Mouse (Mus musculus): ENCODE data around the gene Fgfrl1.

Fgfrl1 gene

DNA sequence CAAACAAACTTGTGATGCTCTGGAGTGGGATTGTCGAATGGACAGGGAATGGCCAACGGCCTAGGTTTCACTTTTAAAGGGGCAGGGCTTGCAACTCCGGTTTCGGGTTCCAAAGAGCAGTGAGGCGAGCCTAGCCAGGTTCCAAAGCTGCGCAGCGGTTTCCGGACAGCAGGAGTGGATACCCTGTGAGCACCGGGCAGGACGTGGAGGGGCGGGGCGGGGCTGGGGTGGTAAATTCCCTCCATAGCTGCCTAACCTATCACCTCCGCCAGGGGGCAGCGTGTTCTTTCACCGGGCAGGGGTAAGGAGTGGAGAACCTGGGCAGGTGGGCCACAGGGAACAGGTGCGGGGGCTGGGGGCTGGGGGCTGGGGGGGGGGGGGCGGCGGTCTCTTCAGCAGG is at the start of gene Fgfrl1:
Fgfrl1 (plus strand) TSS at position 112 of the 400 bp plus-strand sequence.
- no peak for DNase-seq (ENCODE audit: low read depth, low spot score)

DNA sequence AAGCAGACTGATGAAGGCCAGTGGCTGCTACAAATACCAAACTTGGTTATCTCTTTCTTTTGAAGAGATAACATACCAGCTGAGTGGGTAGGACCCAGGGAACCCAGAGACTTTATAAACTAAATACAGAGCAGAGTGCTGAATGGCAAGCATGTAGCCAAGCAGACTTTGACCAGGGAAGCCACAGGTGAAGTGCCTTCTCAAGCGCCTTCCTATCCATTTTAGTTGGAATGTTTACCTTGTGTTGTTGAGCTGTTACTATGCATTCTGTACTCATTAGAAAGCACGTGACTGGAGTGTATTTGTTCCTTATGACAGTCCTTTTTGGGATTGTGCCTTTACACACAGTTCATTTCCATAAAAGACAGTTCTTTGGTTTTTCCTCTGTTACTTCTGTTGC is 48.5 kb upstream of the Fgfrl1 start:
- no peak for DNase-seq (ENCODE audit: low read depth, low spot score)

DNA sequence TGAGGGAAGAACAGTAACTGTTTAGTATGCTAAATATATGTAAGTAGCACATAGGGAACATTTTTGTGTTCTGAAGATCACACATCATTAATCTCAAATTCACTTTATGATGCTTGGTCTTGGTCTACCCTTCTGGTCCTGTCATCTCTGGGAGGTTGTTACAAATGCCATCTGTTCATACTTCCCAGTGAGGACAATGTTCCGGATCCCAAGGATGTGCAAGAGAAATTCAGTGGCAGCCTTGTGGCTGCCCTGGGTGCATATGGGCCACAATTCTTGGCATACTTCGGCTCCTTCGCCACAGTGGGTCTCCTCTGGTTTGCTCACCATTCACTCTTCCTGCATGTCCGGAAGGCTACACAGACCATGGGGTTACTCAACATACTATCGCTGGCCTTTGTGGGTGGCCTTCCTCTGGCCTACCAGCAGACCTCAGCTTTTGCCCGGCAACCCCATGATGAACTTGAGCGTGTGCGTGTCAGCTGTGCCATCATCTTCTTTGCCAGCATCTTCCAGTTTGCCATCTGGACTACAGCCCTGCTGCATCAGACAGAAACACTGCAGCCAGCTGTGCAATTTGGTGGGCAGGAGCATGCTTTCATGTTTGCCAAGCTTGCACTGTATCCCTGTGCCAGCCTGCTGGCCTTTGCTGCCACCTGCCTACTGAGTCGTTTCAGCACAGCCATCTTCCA is 46.4 kb upstream of the Fgfrl1 start:
- no peak for DNase-seq (ENCODE audit: low read depth, low spot score)

DNA sequence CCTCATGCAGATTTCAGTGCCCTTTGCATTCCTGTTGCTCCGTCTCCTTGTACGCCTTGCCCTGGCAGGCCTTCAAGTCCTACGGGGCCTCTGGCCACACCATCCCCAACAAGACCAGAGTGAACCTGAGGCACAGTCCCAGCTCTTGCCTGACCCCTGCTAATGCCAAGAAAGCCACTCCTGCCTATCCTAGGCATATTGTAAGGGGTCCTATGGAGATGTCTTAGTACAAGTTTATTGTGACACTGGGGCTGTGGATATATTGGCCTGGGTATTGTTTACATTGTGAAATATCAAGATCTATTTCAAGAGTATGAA is 45.9 kb upstream of the Fgfrl1 start:
- no peak for DNase-seq (ENCODE audit: low read depth, low spot score)

DNA sequence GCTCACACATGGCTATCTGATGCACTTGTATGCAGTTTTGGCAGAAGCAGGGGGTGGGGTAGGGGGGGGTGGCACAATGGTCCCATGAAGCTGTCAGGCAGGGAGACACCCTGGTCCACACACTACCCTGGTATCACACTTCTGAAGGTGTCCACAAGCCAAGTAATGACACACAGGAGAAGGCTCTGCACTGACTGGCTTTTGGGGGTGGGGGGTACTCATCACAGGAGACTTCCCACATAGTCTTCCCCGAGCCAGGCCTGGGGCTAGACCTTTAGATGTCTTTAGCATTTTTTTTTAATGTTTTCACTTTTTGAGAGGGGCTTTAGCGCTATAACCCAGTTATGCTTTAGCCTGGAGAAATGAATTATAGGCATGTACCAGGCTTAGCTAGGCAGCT is 44.9 kb upstream of the Fgfrl1 start:
- DNase-seq (ENCODE audit: low read depth, low spot score), result no peak

DNA sequence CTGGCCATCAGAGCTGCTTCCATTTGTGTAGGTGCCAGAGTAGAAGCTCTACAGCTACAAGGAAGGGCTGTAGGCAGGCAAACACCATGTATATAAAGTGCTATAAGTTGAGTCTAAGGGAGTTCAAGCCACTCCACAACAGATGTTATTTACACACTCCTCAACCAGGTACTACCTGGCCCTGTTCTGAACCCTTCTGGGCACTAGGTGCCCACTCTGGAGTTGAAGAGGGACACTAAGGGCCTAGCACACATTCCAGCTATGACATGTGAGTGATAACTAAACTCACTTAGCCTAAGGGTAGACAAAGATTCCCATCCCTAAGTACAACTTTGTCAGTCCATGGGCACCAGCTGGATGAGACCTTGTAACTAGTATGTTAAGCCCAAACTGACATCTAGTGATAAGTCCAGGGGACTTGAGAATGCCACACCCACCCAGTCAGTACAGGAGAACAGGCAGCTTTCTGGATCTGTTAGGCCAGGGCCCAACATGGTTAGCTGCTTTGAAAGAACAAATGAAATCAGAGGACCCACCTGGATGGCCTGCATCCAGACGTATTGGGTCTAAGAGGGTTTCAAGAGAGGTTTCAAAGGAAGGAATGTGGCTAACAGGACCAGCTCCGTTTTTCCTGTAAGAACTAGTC is 44.2 kb upstream of the Fgfrl1 start:
- DNase-seq (ENCODE audit: low read depth, low spot score), result no peak

DNA sequence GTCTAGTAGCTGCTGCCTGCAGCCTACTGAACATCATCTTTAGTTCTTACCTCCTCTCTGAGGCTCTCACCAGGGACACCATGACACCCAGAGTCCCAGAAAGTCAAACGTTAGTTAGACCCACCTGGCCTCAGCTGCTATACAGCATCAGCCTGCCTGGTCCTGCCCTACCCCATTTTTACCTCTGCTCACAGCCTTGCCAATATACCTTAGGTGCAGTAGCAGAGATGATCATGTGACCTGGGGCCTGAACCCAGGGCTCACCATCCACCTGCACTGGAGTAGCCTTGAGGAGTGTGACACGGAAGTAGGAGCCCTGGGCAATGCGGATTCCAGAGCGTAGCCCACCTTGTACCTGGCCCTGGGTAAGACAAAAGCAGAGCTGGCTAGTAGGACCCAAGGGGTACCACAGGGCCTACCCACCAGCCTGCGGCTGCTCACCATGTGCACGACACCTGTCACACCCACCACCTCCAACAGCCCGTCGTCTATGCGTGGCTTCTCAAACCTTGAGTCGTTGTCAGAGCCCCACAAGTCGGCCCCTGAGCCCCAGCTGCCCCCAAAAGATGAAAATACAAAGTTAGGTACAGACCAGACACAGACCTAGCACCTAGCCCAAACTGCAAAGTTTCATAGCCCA is 43.1 kb upstream of the Fgfrl1 start:
- no peak for DNase-seq (ENCODE audit: low read depth, low spot score)

DNA sequence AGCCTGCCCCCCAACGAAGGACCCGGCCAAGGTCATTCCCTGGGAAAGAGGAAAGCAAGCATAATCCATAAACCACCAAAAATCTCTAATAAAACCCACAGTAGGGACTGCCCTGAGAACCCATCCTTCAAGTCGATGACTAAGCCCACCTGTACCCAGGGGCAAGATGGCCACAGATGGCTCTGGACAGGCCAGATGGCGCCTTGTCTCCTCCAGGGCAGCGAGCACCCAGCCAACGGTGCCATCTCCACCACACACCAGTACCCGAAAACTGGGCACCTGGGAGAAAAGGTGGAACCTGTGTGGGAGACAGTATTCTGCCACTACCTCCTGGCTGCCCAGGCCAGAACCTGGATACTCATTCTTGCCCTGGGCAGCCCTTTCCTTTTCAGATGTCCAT is 41.8 kb upstream of the Fgfrl1 start:
- DNase-seq (ENCODE audit: low read depth, low spot score), result no peak

DNA sequence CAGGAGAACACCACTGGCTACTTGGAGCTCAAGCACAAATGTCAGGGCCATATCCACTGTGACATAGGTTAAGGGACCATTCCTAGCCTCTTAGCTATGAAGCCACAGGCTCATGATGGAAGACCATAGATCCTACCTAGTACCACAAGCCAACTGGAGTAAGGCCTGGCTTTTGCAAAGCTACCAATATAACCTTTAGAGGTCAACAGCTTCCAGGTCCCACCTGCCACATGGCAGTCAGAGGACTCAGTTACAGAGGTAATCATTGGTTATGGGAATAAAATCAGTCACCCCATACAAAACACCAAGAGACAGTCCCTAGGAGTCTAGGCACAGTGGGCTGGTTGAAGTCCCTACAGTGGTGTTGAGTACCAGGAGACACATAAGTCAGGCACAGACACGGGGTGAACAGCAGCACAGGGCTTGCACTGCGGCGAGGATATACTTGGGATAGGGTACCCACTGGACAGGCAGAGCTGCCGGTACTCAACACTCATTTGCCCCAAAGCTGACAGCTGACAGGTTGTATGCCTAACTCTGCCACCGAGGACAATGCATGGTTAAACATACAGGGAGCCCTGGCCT is 41.0 kb upstream of the Fgfrl1 start:
- no peak for DNase-seq (ENCODE audit: low read depth, low spot score)

DNA sequence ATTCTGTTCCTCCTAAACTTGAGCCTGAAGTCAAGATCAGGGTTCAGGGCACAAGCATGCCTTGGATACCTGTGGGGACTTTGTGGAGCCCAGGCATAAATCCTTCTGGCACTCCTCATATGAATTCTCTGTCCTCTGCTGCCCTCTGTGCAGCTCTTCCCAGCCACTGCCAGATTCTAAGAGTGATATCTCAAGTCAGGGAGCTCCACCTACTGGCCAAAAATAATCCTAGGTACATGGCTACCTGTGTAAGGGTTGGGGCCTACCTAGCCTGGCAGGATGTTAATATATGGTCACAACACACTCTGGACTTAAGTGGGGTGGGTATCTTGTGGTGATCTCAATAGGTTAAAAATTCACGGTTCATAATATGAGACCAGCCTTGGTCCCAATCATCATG is 40.4 kb upstream of the Fgfrl1 start:
- DNase-seq (ENCODE audit: low read depth, low spot score), result no peak

DNA sequence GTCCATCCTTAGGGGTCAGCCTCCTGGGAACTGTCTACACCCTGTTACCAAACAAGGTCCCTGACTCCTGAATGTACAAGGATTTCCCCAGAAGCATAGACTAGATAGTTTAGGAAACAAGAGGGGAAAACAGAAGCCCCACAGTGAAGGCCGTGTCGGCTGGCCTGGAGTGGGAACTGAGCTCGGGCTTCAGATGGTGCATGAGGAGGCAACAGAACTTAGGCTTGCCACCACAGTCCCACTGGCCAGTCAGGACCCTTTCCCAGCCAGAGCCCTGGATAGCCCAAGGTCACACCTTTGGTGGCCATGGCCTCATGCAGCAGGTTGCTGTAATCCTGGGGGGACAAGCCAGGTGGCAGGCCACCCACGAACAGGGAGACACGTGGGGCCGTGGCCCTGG is 38.8 kb upstream of the Fgfrl1 start:
- DNase-seq (ENCODE audit: low read depth, low spot score), result no peak

DNA sequence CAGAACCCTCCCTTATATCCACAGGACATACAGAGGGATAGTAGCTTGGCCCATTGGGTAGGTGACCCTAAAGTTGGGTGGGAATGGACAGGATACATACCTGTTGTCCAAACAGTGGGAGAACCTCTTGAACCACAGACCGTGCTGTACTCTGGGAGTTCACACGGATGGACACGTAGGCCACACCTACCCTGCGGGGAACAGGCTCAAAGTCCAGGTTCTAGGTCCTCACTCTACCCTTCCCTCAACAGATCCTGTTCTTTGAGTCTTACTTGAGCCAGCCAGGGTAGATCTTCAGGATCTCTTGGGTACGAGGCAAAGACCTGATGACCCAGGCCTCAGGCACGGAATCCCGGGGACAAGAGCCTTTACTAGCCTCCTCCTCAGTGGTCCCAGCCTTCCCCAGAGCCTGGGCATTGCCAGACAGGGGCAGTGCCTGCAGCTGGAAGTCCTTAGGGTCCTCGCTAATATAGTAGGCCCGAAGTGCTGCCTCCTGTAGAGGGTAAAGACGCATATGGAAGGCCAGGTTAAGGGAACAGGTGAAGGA is 37.7 kb upstream of the Fgfrl1 start:
- no peak for DNase-seq (ENCODE audit: low read depth, low spot score)

DNA sequence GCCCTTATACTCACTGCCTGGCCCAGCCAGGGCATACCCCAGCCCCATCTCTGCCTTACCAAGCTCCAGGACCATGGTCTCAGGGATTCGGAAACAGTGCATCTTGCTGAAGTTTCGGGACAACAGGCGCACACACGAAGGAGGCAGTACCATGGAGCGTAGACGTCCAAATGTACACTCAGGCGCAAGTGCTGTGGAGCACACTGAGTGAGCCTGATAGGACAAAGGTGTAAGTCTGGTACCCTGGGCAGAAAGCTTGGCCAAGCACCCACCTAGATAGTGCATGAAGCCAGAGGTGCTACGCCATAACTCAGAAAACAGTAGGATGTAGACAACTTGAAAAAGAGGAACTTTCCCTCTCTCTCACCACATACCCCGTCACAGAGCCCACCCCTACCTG is 36.8 kb upstream of the Fgfrl1 start:
- DNase-seq (ENCODE audit: low read depth, low spot score), result no peak

DNA sequence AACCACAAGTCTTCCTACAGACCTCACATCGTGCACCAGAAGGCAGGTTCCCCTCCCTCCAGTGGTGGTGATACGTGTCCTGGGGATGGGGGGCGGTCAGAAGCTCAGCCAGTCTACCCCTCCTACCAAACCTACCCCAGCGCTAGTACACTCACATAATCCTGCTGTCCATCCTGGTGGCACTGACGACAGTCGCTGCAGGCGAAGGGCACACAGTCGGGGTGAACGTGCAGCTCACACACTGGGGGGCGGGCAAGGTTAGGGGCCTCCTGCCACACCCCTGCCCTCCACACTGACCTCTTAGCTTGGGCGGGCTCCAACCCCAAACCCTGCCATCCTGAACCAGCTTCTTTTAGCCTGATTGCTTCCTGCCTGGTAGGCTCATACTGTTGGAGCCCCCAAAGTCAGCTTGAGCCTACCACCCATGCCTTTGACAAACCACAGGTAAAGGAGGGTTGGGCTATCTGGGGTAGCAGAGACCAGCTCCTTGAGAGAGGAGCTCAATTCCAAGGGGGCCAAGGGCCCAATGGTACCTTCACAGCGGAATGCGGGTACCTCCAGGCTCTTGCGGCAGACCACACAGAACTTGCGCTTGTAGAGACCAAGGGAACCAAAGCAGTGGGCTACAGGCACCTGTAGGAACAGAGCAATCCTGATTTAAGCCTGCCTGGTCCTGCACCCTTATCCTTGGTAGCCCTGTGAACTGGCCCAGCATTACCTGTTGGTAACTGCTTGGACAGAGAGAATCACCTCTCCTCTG is 36.1 kb upstream of the Fgfrl1 start:
- no peak for DNase-seq (ENCODE audit: low read depth, low spot score)

DNA sequence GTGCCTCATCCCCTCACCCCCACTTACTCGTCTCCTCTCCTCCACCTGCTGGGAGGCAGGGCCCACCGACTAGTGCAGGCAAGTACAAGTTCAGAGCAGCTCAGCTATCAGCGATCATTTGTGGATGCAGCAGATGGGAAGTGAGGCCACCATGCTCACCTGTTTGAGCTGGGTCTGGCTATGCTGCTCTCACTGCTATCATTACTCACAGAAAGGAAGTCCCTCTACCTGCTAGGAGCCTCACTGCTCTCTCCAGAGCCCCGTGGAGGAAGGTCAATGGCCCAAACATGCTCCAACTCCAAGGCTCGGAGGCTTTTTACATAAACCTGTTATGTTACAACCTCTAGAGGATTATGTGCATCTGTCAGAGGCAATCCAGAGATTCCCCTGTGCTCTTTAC is 34.8 kb upstream of the Fgfrl1 start:
- no peak for DNase-seq (ENCODE audit: low read depth, low spot score)

DNA sequence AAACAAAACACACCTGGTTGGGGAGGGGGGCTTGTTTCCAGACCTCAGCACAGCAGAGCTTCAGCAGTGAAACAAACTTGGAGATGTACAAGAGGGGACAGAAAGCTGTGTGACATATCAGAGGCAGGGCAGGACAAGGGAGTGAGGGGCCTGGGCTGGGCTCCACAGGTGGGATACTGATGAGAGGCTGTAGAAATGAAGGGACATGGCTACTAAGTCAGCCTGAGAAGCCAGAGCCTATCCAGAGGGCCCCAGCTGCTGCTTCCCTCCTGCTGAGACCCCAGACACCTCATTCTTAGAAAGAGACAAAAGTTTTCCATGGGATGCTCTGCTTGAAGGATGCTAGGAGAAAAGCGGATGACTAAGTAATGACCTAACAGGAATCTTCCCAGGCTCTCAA is 33.6 kb upstream of the Fgfrl1 start:
- DNase-seq (ENCODE audit: low read depth, low spot score), result no peak

DNA sequence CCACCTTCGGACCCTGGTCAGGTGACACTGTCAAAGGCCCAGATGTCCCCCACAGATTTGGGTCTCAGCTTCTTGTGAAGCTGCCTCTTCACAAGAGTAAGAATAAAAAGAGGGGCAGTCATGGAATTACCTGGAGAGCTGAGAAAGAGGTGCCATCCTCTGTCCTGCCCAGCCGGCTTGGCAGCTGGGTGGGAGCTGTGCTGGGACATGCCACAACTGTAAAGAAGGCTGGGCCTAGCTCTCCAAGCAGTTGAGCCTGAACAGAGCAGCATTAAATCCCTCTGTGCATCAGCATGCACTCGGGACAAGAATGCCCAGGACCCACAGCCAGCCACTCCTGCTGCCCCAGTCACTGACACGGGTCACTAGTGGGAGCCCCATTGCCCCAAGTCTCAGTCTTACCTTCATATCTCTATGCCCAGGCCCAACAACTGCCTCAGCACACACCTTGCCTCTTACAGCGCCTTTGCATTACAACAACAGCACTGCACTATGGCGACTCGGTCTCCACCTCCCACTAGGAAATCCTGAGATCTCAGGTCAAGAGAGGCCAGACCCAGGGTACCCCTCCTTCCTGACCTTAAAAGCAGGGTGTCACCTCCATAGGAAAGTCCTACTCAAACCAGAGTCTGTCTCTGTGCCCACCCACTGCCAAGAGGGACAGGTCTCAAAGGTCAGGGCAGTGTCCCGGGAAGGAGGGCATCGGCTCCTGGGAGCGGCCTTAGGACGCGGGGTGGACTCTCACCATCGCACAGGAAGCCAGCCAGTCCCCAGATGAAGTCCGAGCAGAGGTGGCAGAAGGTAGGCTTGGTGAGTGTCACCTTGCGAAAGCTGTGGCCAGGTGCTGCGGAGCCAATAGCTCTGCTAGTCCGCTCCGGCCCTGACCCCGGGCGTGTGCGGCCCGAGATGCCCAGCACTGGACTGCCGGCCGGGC is 32.2 kb upstream of the Fgfrl1 start, which contains the start of gene Idua:
Idua (plus strand) TSS at position 634 of the 934 bp plus-strand sequence.
- no peak for DNase-seq (ENCODE audit: low read depth, low spot score)

DNA sequence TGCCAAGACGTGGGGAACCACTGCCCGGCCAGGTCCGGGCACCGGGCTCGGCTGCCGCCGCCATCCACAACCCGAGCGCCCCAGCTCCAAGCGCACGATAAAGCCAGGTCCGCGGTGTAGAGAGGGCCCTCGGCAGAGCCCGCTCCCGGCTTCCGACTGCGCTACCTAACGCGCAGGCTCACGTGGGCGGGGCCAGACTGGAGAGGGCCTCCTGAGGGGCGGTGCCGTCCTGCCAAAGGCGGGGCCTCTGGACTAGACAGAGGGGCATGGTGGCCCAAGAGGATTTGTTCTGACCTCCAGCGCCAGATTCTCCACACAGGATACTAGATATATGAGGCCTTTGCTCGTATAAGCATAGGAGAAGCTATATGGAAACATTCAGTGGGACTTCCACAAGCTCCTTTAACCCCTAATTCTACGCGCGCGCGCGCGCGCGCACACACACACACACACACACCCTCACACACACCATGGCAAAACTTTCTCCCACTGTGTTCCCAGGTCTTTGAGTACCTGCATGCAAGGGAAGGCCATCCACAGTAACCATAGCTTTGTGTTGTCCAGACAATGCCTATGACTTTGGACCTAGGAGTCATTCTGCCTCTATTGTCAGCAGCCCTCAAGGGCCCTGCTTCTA is 31.4 kb upstream of the Fgfrl1 start:
- peak; percentile 84 for DNase-seq (ENCODE audit: low read depth, low spot score)

DNA sequence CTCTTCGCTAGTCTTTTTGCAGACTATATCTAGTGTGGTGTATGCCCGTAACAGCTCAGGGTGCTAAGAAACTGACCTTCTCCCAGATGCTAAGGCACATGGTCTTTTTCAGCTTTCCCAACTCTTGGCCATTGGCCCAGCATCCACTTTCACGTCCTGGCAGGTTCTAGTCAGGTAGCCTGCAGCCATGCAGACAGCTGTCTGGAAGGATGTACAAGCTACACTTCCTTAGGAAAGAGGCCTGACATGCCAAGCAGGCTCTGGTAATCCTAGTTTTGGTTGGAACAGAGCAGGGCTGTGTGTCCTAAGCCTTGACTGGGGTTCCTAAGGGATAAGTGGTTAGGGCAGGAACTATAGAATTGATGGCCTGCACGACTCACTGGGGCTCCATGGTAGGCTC is 29.4 kb upstream of the Fgfrl1 start:
- no peak for DNase-seq (ENCODE audit: low read depth, low spot score)

DNA sequence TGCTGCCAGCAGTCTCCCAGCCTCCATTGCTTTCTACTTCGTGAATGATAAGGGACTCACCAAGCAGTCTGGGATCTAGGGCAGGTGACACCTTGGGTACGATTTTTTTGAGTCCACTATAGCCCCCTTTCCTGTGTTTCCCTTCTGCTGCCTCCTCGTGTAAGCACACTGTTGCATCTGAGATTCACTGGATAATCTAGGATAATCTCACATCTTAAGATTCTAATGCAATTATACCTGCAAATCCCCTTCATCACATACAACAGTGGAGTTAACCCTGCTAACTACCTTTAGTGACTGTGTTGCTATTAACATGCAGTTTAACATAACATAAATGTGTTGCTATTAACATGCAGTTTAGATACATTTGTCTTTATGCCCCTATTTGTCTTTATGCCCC is 27.1 kb upstream of the Fgfrl1 start:
- DNase-seq (ENCODE audit: low read depth, low spot score), result no peak
